Mouse (Mus musculus): ENCODE measurements around the gene Tec. TPM values are rescaled to one million over a fixed set of nuclear protein-coding genes. Genes with fewer than 3 reads are reported as not detected.

Gene Tec
- polyA plus RNA-seq, 1 experiment from 2014 or later = 4.6 TPM

DNA sequence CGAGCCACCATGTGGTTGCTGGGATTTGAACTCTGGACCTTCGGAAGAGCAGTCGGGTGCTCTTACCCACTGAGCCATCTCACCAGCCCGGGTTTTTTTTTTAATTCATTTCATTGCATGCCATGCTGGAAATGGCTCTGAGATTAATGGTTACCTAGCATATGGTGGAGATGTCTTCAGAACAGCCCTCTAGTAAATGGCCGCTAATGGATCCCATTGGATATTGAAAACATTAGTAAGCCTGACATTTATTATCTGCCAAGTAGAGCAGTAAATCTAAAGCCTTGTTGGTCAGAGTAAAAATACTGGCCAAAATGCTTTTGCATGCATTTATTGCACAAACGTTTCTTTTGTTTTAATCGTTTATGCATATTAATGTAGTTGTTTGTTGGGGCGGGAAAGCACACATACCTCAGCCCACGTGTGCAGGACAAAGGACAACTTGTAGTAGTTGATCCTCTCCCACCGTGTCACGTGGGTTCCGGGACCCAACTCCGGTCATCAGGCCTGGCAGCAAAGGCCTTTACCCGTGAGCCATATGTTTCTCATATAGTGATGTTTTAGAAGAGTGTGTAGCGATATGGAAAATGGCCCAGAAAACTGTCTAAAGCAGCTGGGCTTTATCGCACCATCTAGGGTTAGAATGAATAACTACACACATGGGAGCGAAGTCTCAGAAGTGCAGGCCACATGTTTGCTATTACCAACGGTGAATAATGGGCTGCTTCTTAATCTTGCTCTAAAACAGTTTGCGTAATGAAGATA lies 18.4 kb upstream of the Tec start:
- no peaks in the 10 kb centered on the region for H3K4me1 ChIP-seq
- H3K4me2 ChIP-seq = no peak overlapping the region
- 60% methylated on average over 19 of the region's 19 CpGs for WGBS
- no peaks in the 10 kb centered on the region for H3K9me3 ChIP-seq
- H3K4me3 ChIP-seq = no peak overlapping the region
- no peaks in the 10 kb centered on the region for H3K27me3 ChIP-seq
- H3K36me3 ChIP-seq = no peaks in the 10 kb centered on the region
- peak; percentile 79; the same call in 1 of the 2 replicates for ATAC-seq (ENCODE audit: borderline replicate concordance, extremely low read depth, low FRiP score, low TSS enrichment)
- H3K27ac ChIP-seq = no peak overlapping the region
- no peak overlapping the region for H3K9ac ChIP-seq

DNA sequence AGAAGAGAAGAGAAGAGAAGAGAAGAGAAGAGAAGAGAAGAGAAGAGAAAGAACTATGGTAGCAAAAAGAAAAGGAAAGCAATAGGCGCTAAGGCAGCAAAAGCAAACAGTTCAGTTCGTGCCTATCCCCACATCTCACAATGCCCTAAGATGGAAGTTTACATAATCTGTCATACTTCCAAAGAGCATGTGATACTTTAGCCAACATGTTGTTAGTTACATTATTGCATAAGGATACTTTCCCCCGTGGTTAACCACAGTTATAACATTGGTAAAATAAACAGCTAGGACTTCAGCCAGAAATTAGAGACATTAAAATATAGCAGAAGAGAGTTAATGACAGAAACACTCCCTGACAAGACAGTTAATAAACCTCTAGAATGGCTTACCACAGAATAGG lies 15.4 kb upstream of the Tec start:
- Histone ChIP-seq H3K9me3 (no peaks in the 10 kb centered on the region), H3K4me3 (no peak overlapping the region), H3K4me2 (no peak overlapping the region), H3K36me3 (no peaks in the 10 kb centered on the region), H3K27me3 (no peaks in the 10 kb centered on the region), H3K27ac (no peak overlapping the region), H3K9ac (no peak overlapping the region), H3K4me1 (no peaks in the 10 kb centered on the region; the same call in 1 of the 2 replicates)
- 40% methylated on average over 3 of the region's 3 CpGs for WGBS
- no peak for ATAC-seq (ENCODE audit: borderline replicate concordance, extremely low read depth, low FRiP score, low TSS enrichment)

- no peak overlapping the region for H3K4me3 ChIP-seq
- ATAC-seq (ENCODE audit: borderline replicate concordance, extremely low read depth, low FRiP score, low TSS enrichment) = no peak
- H3K4me1 ChIP-seq = no peaks in the 10 kb centered on the region; the same call in 1 of the 2 replicates
- H3K9ac ChIP-seq = no peak overlapping the region
- no peak overlapping the region for H3K4me2 ChIP-seq
- no peaks in the 10 kb centered on the region for H3K36me3 ChIP-seq
- H3K9me3 ChIP-seq = no peaks in the 10 kb centered on the region
- 61% methylated on average over 2 of the region's 2 CpGs for WGBS
- H3K27ac ChIP-seq = no peak overlapping the region
- H3K27me3 ChIP-seq = no peaks in the 10 kb centered on the region
Measured at GRCm38 (mm10) chr5:72882412-72882765, 14.1 kb upstream of the Tec start.

GRCm38 (mm10) chr5:72881748-72882411 lies 13.6 kb upstream of the Tec start:
- no peak overlapping the region for H3K4me3 ChIP-seq
- H3K9me3 ChIP-seq = no peaks in the 10 kb centered on the region
- no peaks in the 10 kb centered on the region for H3K36me3 ChIP-seq
- H3K9ac ChIP-seq = no peak overlapping the region
- no peaks in the 10 kb centered on the region; the same call in 1 of the 2 replicates for H3K4me1 ChIP-seq
- no peak overlapping the region for H3K4me2 ChIP-seq
- H3K27me3 ChIP-seq = no peaks in the 10 kb centered on the region
- 54% methylated on average over 12 of the region's 12 CpGs for WGBS
- ATAC-seq (ENCODE audit: borderline replicate concordance, extremely low read depth, low FRiP score, low TSS enrichment) = no peak
- H3K27ac ChIP-seq = no peak overlapping the region

DNA sequence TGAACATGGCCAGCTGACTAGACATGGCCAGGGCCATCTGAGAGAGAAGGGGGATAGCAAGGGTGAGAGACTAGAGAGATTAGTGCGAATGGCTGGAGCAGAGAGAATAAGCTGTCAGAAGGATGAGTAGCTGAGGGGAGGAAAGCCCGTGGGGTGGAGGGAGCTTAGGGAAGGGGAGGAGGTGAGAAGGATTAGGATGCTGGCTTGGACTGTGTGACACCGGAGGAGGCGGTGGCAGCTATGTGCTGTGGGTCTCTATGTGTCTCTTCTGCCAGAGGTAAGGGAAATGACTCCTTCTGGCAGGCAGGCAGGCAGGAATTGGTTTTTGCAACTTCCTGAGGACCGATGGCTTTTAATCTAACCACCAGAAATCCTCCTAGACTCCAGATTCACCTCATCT lies 11.5 kb upstream of the Tec start:
- Histone ChIP-seq H3K4me1 (peaks cover 7% of the 10 kb centered on the region), H3K27ac (no peak overlapping the region), H3K27me3 (no peaks in the 10 kb centered on the region; the same call in 1 of the 2 replicates), H3K36me3 (no peaks in the 10 kb centered on the region), H3K9me3 (no peaks in the 10 kb centered on the region), H3K9ac (no peak overlapping the region), H3K4me3 (no peak overlapping the region), H3K4me2 (no peak overlapping the region)
- ATAC-seq (ENCODE audit: borderline replicate concordance, extremely low read depth, low FRiP score, low TSS enrichment) = no peak
- WGBS = 20% methylated on average over 5 of the region's 5 CpGs

GRCm38 (mm10) chr5:72871114-72871513 lies 2.8 kb upstream of the Tec start:
- Histone ChIP-seq H3K9ac (no peak overlapping the region), H3K27me3 (peaks cover 13% of the 10 kb centered on the region; the same call in 1 of the 2 replicates), H3K4me2 (no peak overlapping the region), H3K27ac (no peak overlapping the region), H3K4me1 (peaks cover 7% of the 10 kb centered on the region), H3K4me3 (no peak overlapping the region), H3K9me3 (no peaks in the 10 kb centered on the region), H3K36me3 (no peaks in the 10 kb centered on the region)
- WGBS = 79% methylated on average over 4 of the region's 4 CpGs
- ATAC-seq (ENCODE audit: borderline replicate concordance, extremely low read depth, low FRiP score, low TSS enrichment) = no peak

- WGBS = 70% methylated on average over 14 of the region's 14 CpGs
- H3K4me1 ChIP-seq = peaks cover 6% of the 10 kb centered on the region; the same call in 1 of the 2 replicates
- no peak overlapping the region for H3K27ac ChIP-seq
- H3K9ac ChIP-seq = no peak overlapping the region
- no peak overlapping the region for H3K4me3 ChIP-seq
- no peak for ATAC-seq (ENCODE audit: borderline replicate concordance, extremely low read depth, low FRiP score, low TSS enrichment)
- no peaks in the 10 kb centered on the region for H3K9me3 ChIP-seq
- H3K27me3 ChIP-seq = peaks cover 17% of the 10 kb centered on the region; the same call in 1 of the 2 replicates
- H3K4me2 ChIP-seq = no peak overlapping the region
- no peaks in the 10 kb centered on the region for H3K36me3 ChIP-seq
Measured at GRCm38 (mm10) chr5:72869779-72870608, 1.7 kb upstream of the Tec start.

DNA sequence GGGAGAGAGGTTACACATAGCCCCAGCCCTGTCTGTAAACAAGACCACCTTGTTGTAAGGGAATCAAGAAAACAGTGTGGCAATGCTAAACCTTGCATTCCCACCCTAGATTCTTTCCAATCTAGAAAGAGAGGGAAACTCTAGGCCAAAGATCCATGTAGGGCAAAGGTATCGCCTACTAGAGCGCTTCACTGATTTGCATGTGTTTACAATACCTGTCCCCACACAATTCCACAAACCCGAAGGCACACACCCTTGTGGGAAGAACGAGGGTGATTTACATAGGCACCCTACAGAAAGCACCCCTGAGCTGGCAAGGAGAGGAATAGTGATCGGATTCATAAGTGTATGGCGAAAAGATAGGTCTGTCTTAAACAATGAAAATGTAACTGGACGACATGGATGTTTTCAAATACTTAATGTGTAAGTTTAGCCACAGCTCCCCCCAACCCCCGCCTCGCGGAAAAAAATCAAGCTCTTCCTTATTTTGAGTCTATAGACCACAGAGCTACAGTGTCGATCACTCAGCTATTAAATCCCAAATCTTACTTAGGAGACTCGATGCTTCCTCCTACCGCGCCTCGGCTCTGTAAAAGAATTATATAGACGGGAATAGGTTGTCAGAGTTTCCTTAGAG lies 1.1 kb downstream of the Tec start:
- 23% methylated on average over 16 of the region's 16 CpGs for WGBS
- peak overlapping the region; percentile 94 for H3K4me2 ChIP-seq
- H3K9me3 ChIP-seq = no peaks in the 10 kb centered on the region
- H3K27ac ChIP-seq = no peak overlapping the region
- H3K36me3 ChIP-seq = no peaks in the 10 kb centered on the region
- H3K9ac ChIP-seq = no peak overlapping the region
- H3K27me3 ChIP-seq = peaks cover 17% of the 10 kb centered on the region; the same call in 1 of the 2 replicates
- peak overlapping the region; percentile 52 for H3K4me3 ChIP-seq
- ATAC-seq (ENCODE audit: borderline replicate concordance, extremely low read depth, low FRiP score, low TSS enrichment) = no peak
- H3K4me1 ChIP-seq = peaks cover 6% of the 10 kb centered on the region; the same call in 1 of the 2 replicates

- peaks cover 17% of the 10 kb centered on the region; the same call in 1 of the 2 replicates for H3K27me3 ChIP-seq
- H3K4me3 ChIP-seq = no peak overlapping the region
- H3K4me1 ChIP-seq = peaks cover 6% of the 10 kb centered on the region; the same call in 1 of the 2 replicates
- no peaks in the 10 kb centered on the region for H3K9me3 ChIP-seq
- 59% methylated on average over 6 of the region's 6 CpGs for WGBS
- H3K4me2 ChIP-seq = no peak overlapping the region
- no peaks in the 10 kb centered on the region for H3K36me3 ChIP-seq
- no peak overlapping the region for H3K27ac ChIP-seq
- no peak for ATAC-seq (ENCODE audit: borderline replicate concordance, extremely low read depth, low FRiP score, low TSS enrichment)
- no peak overlapping the region for H3K9ac ChIP-seq
Measured at GRCm38 (mm10) chr5:72866260-72866905, 1.9 kb downstream of the Tec start.

DNA sequence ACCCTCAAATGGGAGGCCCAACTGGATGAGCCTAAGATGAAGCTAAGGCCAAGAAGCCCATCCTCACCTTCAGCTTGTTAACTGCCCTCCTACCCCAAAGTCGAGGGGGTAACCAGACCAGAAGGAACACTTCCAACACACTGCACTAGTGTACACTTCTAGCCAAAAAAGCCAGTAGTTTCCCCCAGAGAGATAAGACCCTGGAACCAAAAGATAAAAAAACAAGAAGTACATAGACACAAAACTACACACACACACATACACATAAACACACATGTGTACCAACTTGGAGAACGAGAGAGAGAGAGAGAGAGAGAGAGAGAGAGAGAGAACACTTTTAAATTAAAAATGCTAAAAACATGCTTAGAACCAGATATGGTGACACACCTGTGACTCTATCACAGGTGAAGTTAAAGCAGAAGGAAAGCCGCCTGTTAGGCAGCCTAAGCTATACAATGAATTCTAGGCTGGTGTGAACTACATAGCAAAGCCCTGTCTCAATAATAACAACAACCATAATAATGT lies 3.6 kb downstream of the Tec start:
- no peak for ATAC-seq (ENCODE audit: borderline replicate concordance, extremely low read depth, low FRiP score, low TSS enrichment)
- H3K36me3 ChIP-seq = no peaks in the 10 kb centered on the region
- no peak overlapping the region for H3K4me2 ChIP-seq
- 75% methylated on average over 3 of the region's 3 CpGs for WGBS
- H3K9me3 ChIP-seq = no peaks in the 10 kb centered on the region
- no peak overlapping the region for H3K4me3 ChIP-seq
- peaks cover 17% of the 10 kb centered on the region; the same call in 1 of the 2 replicates for H3K27me3 ChIP-seq
- H3K27ac ChIP-seq = no peak overlapping the region
- H3K4me1 ChIP-seq = peaks cover 6% of the 10 kb centered on the region; the same call in 1 of the 2 replicates
- no peak overlapping the region for H3K9ac ChIP-seq

DNA sequence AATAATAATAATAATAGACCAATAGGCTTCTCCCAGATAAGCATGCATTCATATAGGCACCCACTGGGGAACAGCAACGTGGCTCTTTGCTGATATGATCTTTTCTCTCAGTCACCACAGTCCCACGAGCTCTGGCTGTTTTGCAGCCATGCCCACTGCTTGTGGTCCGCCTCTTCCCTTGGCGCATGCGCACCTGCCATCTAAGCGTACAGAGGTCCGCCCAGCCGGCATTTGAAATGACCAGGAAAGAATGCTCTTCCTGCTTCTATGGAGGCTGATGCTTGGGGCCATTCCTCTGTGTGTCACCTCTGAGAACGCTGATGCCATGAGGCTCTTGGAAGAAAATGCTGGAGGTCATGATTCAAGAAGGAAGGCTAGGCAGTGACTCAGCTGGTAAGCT lies 5.1 kb downstream of the Tec start:
- no peak overlapping the region for H3K4me2 ChIP-seq
- H3K27me3 ChIP-seq = peaks cover 17% of the 10 kb centered on the region; the same call in 1 of the 2 replicates
- ATAC-seq (ENCODE audit: borderline replicate concordance, extremely low read depth, low FRiP score, low TSS enrichment) = no peak
- H3K4me3 ChIP-seq = no peak overlapping the region
- WGBS = 84% methylated on average over 9 of the region's 9 CpGs
- H3K4me1 ChIP-seq = peaks cover 2% of the 10 kb centered on the region; the same call in 1 of the 2 replicates
- no peak overlapping the region for H3K27ac ChIP-seq
- H3K36me3 ChIP-seq = no peaks in the 10 kb centered on the region
- H3K9me3 ChIP-seq = no peaks in the 10 kb centered on the region
- no peak overlapping the region for H3K9ac ChIP-seq
